Mouse (Mus musculus) liver, postnatal 0 days (tissue): ENCODE measurements around the gene Cwc22.

Source experiments
- CTCF ChIP-seq: sonication (generic); IDR thresholded peaks from 2 replicates; pipeline ENCODE4 v1.5.1; 2016; ENCODE audit warnings: antibody characterized with exemption, low read depth
- EP300 ChIP-seq: IDR thresholded peaks from 2 replicates; pipeline ENCODE4 v1.6.1; 2016; ENCODE audit warnings: antibody characterized with exemption, low read depth, mild to moderate bottlenecking

DNA sequence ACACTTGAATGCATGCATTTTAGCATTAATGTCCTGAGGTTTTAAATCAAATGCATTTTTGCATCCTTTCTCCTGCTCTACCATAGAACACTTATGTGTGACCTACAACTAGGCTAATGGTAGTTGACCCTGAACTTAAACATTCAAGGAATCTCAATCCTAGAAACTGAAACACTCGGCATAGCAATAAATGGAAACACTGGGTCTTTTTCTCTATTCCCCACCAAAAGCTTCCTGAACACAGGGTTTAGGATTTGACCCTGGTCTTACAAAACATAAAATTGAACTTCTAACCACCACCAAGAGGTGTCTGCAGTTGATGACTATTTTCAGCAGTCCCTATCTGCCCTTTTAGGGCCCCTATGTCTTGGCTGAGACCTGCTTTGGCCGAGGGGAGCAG is 57.3 kb downstream of the Cwc22 start:
- TF ChIP-seq CTCF (no peak), EP300 (no peak)
